Mouse (Mus musculus) hindbrain, embryonic 14.5 days (tissue): ENCODE measurements around the gene Cd164l2. TPM values are rescaled to one million over a fixed set of nuclear protein-coding genes. Genes with fewer than 3 reads are reported as not detected.
A peak's percentile ranks its signal among the peaks of the same experiment; 100 is the strongest.

Experiments used
- ATAC-seq: fragments of 200-750 bp; cut with Nextera tagmentation; 2 replicates; pipeline ENCODE4 v1.8.0; 2017; ENCODE audit warnings: moderate number of reproducible peaks, mild to moderate bottlenecking, moderate TSS enrichment, moderate library complexity; ENCODE audit not compliant: low FRiP score
- DNase-seq: peaks from one replicate; pipeline ENCODE4 v3.0.0-alpha.2; 2015; ENCODE audit warnings: low spot score
- H3K27ac ChIP-seq: fragments of 300-500 bp; sonication (generic); 2 replicates; pipeline ENCODE4 v1.5.1; 2014; ENCODE audit warnings: mild to moderate bottlenecking, moderate library complexity
- H3K27me3 ChIP-seq: fragments of 300-500 bp; sonication (generic); 2 replicates; pipeline ENCODE4 v1.6.1; 2014; ENCODE audit warnings: mild to moderate bottlenecking, low read length, mixed read lengths; ENCODE audit not compliant: control insufficient read depth, insufficient read depth
- H3K36me3 ChIP-seq: fragments of 300-500 bp; sonication (generic); replicated peaks from 2 replicates; pipeline ENCODE4 v1.6.1; 2014; ENCODE audit not compliant: control insufficient read depth, insufficient read depth
- H3K4me1 ChIP-seq: fragments of 300-500 bp; sonication (generic); replicated peaks from 2 replicates; pipeline ENCODE4 v1.6.1; 2014; ENCODE audit warnings: antibody characterized with exemption, low read length, mixed read lengths; ENCODE audit not compliant: control insufficient read depth, insufficient read depth
- H3K4me2 ChIP-seq: fragments of 300-500 bp; sonication (generic); replicated peaks from 2 replicates; pipeline ENCODE4 v1.6.1; 2014; ENCODE audit warnings: mild to moderate bottlenecking, moderate library complexity
- H3K4me3 ChIP-seq: fragments of 300-500 bp; sonication (generic); replicated peaks from 2 replicates; pipeline ENCODE4 v1.5.1; 2014; ENCODE audit warnings: mild to moderate bottlenecking, low read length
- H3K9ac ChIP-seq: fragments of 300-500 bp; sonication (generic); 2 replicates; pipeline ENCODE4 v1.6.1; 2014
- H3K9me3 ChIP-seq: fragments of 300-500 bp; sonication (generic); 2 replicates; pipeline ENCODE4 v1.6.1; 2016; ENCODE audit warnings: low read length; ENCODE audit not compliant: control insufficient read depth
- WGBS: fragments of 180-500 bp; shearing (Covaris S2); extraction: QIAGEN DNeasy Blood & Tissue Kit; methylation state at CpG from one replicate; pipeline ENCODE4 v1.1.7; 2014; 5-methylcytosine and 5-hydroxymethylcytosine counted together
- polyA plus RNA-seq: library from polyadenylated mRNA; unstranded; fragments of >200 nt; fragmentation: Nextera tagmentation; extraction: Ambion mirVana; gene quantifications from 2 replicates; pipeline ENCODE4 v1.2.1, GENCODE M21; 2014

Gene Cd164l2
- polyA plus RNA-seq, 1 experiment from 2014 or later, result 2.2 TPM

GRCm38 (mm10) chr4:133242710-133243109 is 30.8 kb downstream of the Cd164l2 start:
- H3K9me3 ChIP-seq, result no peaks in the 10 kb centered on the region
- DNase-seq (no peak), ATAC-seq (no peak)
- H3K27ac ChIP-seq, result no peak overlapping the region
- 50% methylated on average over 9 of the region's 9 CpGs for WGBS
- no peak overlapping the region for H3K9ac ChIP-seq
- H3K27me3 ChIP-seq, result peaks cover 64% of the 10 kb centered on the region
- no peak overlapping the region for H3K4me3 ChIP-seq
- H3K4me1 ChIP-seq, result 0 out of 2 replicates have a peak, but pooled peaks cover 5% of the 10 kb centered on the region
- H3K4me2 ChIP-seq, result no peak overlapping the region
- H3K36me3 ChIP-seq, result no peaks in the 10 kb centered on the region

GRCm38 (mm10) chr4:133243538-133243937 is 31.6 kb downstream of the Cd164l2 start:
- no peak for ATAC-seq
- 50% methylated on average over 13 of the region's 13 CpGs for WGBS

GRCm38 (mm10) chr4:133244289-133244688 is 32.4 kb downstream of the Cd164l2 start:
- Histone ChIP-seq H3K4me1 (0 out of 2 replicates have a peak, but pooled peaks cover 5% of the 10 kb centered on the region), H3K27ac (no peak overlapping the region)

More at GRCm38 (mm10) chr4:133243538-133243937, 31.6 kb downstream of the Cd164l2 start:
- Histone ChIP-seq H3K4me1 (0 out of 2 replicates have a peak, but pooled peaks cover 5% of the 10 kb centered on the region), H3K36me3 (no peaks in the 10 kb centered on the region), H3K4me3 (no peak overlapping the region), H3K9ac (no peak overlapping the region), H3K27ac (no peak overlapping the region), H3K9me3 (no peaks in the 10 kb centered on the region), H3K27me3 (peaks cover 69% of the 10 kb centered on the region), H3K4me2 (no peak overlapping the region)
- DNase-seq, result no peak

GRCm38 (mm10) chr4:133247072-133247471 is 35.1 kb downstream of the Cd164l2 start:
- no peak overlapping the region for H3K4me3 ChIP-seq
- peaks cover 72% of the 10 kb centered on the region for H3K27me3 ChIP-seq
- H3K36me3 ChIP-seq, result no peaks in the 10 kb centered on the region
- peaks cover 8% of the 10 kb centered on the region for H3K4me1 ChIP-seq
- 29% methylated on average over 15 of the region's 15 CpGs for WGBS
- H3K9ac ChIP-seq, result no peak overlapping the region
- no peak overlapping the region for H3K27ac ChIP-seq
- no peak overlapping the region for H3K4me2 ChIP-seq
- H3K9me3 ChIP-seq, result no peaks in the 10 kb centered on the region
- ATAC-seq (no peak), DNase-seq (no peak)

More at GRCm38 (mm10) chr4:133244289-133244688, 32.4 kb downstream of the Cd164l2 start:
- no peaks in the 10 kb centered on the region for H3K9me3 ChIP-seq
- peaks cover 72% of the 10 kb centered on the region for H3K27me3 ChIP-seq
- H3K36me3 ChIP-seq, result no peaks in the 10 kb centered on the region
- H3K9ac ChIP-seq, result no peak overlapping the region
- DNase-seq (no peak), ATAC-seq (no peak)
- H3K4me2 ChIP-seq, result no peak overlapping the region
- 94% methylated on average over 1 of the region's 1 CpGs for WGBS
- H3K4me3 ChIP-seq, result no peak overlapping the region

GRCm38 (mm10) chr4:133247806-133248449 is 36.0 kb downstream of the Cd164l2 start:
- Histone ChIP-seq H3K9me3 (no peaks in the 10 kb centered on the region), H3K4me1 (peaks cover 8% of the 10 kb centered on the region), H3K36me3 (no peaks in the 10 kb centered on the region), H3K4me3 (no peak overlapping the region), H3K4me2 (no peak overlapping the region), H3K27me3 (peaks cover 71% of the 10 kb centered on the region), H3K27ac (no peak overlapping the region), H3K9ac (no peak overlapping the region)
- DNase-seq (no peak), ATAC-seq (no peak)
- WGBS, result 82% methylated on average over 13 of the region's 13 CpGs

GRCm38 (mm10) chr4:133250609-133251008 is 38.7 kb downstream of the Cd164l2 start:
- Histone ChIP-seq H3K27ac (no peak overlapping the region), H3K9me3 (no peaks in the 10 kb centered on the region), H3K4me2 (peak overlapping the region; percentile 51), H3K9ac (no peak overlapping the region), H3K4me1 (peaks cover 8% of the 10 kb centered on the region), H3K27me3 (peaks cover 73% of the 10 kb centered on the region), H3K36me3 (no peaks in the 10 kb centered on the region), H3K4me3 (peak overlapping the region; percentile 23)
- 4% methylated on average over 22 of the region's 22 CpGs for WGBS
- ATAC-seq (no peak), DNase-seq (peak; percentile 73)

- peaks cover 8% of the 10 kb centered on the region for H3K4me1 ChIP-seq
- DNase-seq (no peak), ATAC-seq (no peak)
- peak overlapping the region; percentile 51 for H3K4me2 ChIP-seq
- H3K27me3 ChIP-seq, result peaks cover 72% of the 10 kb centered on the region
- no peaks in the 10 kb centered on the region for H3K36me3 ChIP-seq
- H3K4me3 ChIP-seq, result peak overlapping the region; percentile 23
- no peaks in the 10 kb centered on the region for H3K9me3 ChIP-seq
- H3K9ac ChIP-seq, result peak overlapping the region; percentile 20; the same call in 1 of the 2 replicates
- no peak overlapping the region for H3K27ac ChIP-seq
- WGBS, result 2% methylated on average over 31 of the region's 31 CpGs
Observed at GRCm38 (mm10) chr4:133251214-133251613, 39.3 kb downstream of the Cd164l2 start.

GRCm38 (mm10) chr4:133252089-133252488 is 40.2 kb downstream of the Cd164l2 start:
- no peaks in the 10 kb centered on the region for H3K9me3 ChIP-seq
- H3K27me3 ChIP-seq, result peaks cover 71% of the 10 kb centered on the region
- H3K4me3 ChIP-seq, result no peak overlapping the region
- WGBS, result 38% methylated on average over 4 of the region's 4 CpGs
- no peak for DNase-seq
- no peak overlapping the region for H3K27ac ChIP-seq
- no peaks in the 10 kb centered on the region for H3K36me3 ChIP-seq
- no peak overlapping the region for H3K4me2 ChIP-seq
- no peak for ATAC-seq
- peaks cover 8% of the 10 kb centered on the region for H3K4me1 ChIP-seq
- H3K9ac ChIP-seq, result no peak overlapping the region

- DNase-seq, result no peak
Observed at GRCm38 (mm10) chr4:133253412-133253811, 41.5 kb downstream of the Cd164l2 start.

More at GRCm38 (mm10) chr4:133253412-133253811, 41.5 kb downstream of the Cd164l2 start:
- no peak for ATAC-seq
- 78% methylated on average over 12 of the region's 12 CpGs for WGBS
- H3K27me3 ChIP-seq, result peaks cover 63% of the 10 kb centered on the region
- no peak overlapping the region for H3K9ac ChIP-seq
- H3K9me3 ChIP-seq, result no peaks in the 10 kb centered on the region
- no peaks in the 10 kb centered on the region for H3K36me3 ChIP-seq
- H3K27ac ChIP-seq, result no peak overlapping the region
- H3K4me3 ChIP-seq, result no peak overlapping the region
- peaks cover 8% of the 10 kb centered on the region for H3K4me1 ChIP-seq
- H3K4me2 ChIP-seq, result no peak overlapping the region
